Mouse (Mus musculus): ENCODE measurements around the gene Slc5a5.

- TF ChIP-seq CTCF (IDR thresholded peaks at IDR 0.05; ENCODE audit: low read depth) (peak; percentile 45), EP300 (IDR thresholded peaks at IDR 0.05; ENCODE audit: low read depth) (no peak)
Measured at GRCm38 (mm10) chr8:70897021-70897680, 4.6 kb upstream of the Slc5a5 start, which contains the start of gene Rpl18a.

All from liver, embryonic 14.5 days (tissue).